Mouse (Mus musculus) fibroblast of lung, adult 2 months (primary cell): Measurements from ENCODE around the gene Cyb561a3.

Source experiments
- DNase-seq: peaks from one replicate; pipeline ENCODE4 v3.0.0-alpha.2; 2011; ENCODE audit warnings: low read depth

Gene Cyb561a3

GRCm38 (mm10) chr19:10590301-10590700, 13.3 kb downstream of the Cyb561a3 start:
- no peak for DNase-seq

- DNase-seq: no peak
Measured at GRCm38 (mm10) chr19:10591659-10592377, 14.8 kb downstream of the Cyb561a3 start.

GRCm38 (mm10) chr19:10598188-10598587, 21.2 kb downstream of the Cyb561a3 start:
- DNase-seq: no peak

GRCm38 (mm10) chr19:10599648-10600047, 22.7 kb downstream of the Cyb561a3 start:
- DNase-seq: no peak

- DNase-seq: no peak
Measured at GRCm38 (mm10) chr19:10602247-10602769, 25.3 kb downstream of the Cyb561a3 start.

GRCm38 (mm10) chr19:10602787-10603186, 25.8 kb downstream of the Cyb561a3 start:
- DNase-seq: peak; percentile 82

- DNase-seq: no peak
Measured at GRCm38 (mm10) chr19:10603660-10604523, 26.9 kb downstream of the Cyb561a3 start.

GRCm38 (mm10) chr19:10604534-10604933, 27.6 kb downstream of the Cyb561a3 start:
- no peak for DNase-seq

GRCm38 (mm10) chr19:10605293-10605900, 28.4 kb downstream of the Cyb561a3 start, which contains the start of the genes Ddb1 and Tkfc:
Gene Ddb1 (plus strand): TSS chr19:10605327.
Gene Tkfc (minus strand): TSS chr19:10605654.
- peak; percentile 95 for DNase-seq

- DNase-seq: no peak
Measured at GRCm38 (mm10) chr19:10605901-10606622, 29.1 kb downstream of the Cyb561a3 start.

GRCm38 (mm10) chr19:10608573-10609240, 31.7 kb downstream of the Cyb561a3 start:
- DNase-seq: no peak

GRCm38 (mm10) chr19:10634106-10634871, 57.3 kb downstream of the Cyb561a3 start, which contains the start of gene Vwce:
Gene Vwce (plus strand): TSS chr19:10634213.
- DNase-seq: no peak

GRCm38 (mm10) chr19:10634872-10635318, 57.9 kb downstream of the Cyb561a3 start:
- no peak for DNase-seq

GRCm38 (mm10) chr19:10637840-10638239, 60.9 kb downstream of the Cyb561a3 start:
- no peak for DNase-seq

GRCm38 (mm10) chr19:10640080-10640479, 63.1 kb downstream of the Cyb561a3 start:
- no peak for DNase-seq

- DNase-seq: no peak
Measured at GRCm38 (mm10) chr19:10640589-10641378, 63.8 kb downstream of the Cyb561a3 start.
